Mouse (Mus musculus): ENCODE results near the gene Edf1.

GRCm38 (mm10) chr2:25574136-25574535 lies 16.5 kb downstream of the Edf1 start:
- TF ChIP-seq CTCF (conservative IDR thresholded peaks at IDR 0.05; ENCODE audit: low read length) (no peak), POU5F1 (IDR thresholded peaks at IDR 0.05; ENCODE audit: borderline replicate concordance, low read length) (no peak), NANOG (IDR thresholded peaks at IDR 0.05; ENCODE audit: borderline replicate concordance, low read length) (no peak)
